Mouse (Mus musculus) retina, embryonic 14.5 days (tissue): ENCODE measurements at regions not wholly inside any gene's neighbourhood (a gene's known extent, or its start where the extent isn't known, plus 50 kb on each side); places are given as distances from the start of the nearest gene placed in this dataset.

Experiments used
- DNase-seq: peaks from one replicate; pipeline ENCODE4 v3.0.0-alpha.2; 2015; ENCODE audit warnings: low spot score

GRCm38 (mm10) chr6:127381148-127381888 lies 65.3 kb upstream of the Parp11 start:
- DNase-seq = no peak

- DNase-seq = no peak
Measured at GRCm38 (mm10) chr6:127391258-127392011, 55.2 kb upstream of the Parp11 start.

- no peak for DNase-seq
Measured at GRCm38 (mm10) chr6:127392012-127392798, 54.4 kb upstream of the Parp11 start.

DNA sequence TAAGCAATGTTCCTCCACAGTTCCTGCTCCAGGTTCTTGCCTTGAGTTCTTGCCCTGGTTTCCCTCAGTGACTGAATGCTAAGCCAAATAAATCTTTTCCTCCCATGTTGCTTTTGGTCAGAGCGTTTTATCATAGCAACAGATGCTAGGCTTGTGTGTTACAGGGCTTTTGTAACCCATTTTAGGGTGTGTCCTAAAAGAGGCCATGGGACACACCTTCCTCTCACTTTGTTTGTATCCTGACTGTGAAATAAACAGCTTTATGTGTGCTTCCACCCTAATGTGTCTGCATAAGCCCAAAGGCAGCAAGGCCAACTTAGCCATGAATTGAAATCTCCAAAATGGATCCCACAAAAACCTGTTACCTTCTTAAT lies 53.9 kb upstream of the Parp11 start:
- DNase-seq = no peak

DNA sequence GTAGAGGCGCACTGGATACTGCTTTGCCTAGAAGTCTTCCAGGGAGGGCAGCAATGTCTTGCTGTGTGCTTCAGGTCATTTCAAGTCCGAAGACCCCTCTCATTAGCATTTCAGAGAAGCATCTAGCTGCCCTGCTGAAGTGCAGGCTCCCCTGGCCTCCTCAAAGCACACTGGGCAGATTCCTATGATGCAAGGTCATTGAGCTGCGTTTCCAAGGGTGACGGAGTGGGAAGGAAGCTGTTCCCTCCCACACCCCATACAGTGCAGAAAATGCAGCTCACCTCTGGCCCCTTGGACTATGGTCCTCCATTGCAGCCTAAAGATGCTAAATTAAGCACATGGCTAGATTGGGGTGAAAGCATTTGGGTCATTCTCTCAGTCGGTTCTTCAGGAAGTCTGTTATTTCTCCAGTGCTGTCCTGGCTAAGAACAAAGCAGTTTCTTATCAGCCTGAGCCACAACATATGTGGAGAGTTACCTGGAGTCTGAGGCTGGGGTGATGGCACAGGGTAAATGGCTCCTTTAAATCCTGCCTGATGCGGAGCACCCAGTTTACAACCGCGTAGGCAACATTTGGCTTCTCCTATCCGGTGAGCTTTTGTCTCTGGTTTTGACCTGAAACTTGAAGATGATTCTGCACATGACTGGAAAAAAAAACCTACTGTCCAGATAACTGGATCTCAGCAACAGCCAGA lies 52.6 kb upstream of the Parp11 start:
- peak; percentile 36 for DNase-seq
